Mouse (Mus musculus) gastrocnemius, adult 2 months (tissue): Measurements from ENCODE around the gene Vwce. TPM values are rescaled to one million over a fixed set of nuclear protein-coding genes. Genes with fewer than 3 reads are reported as not detected.
A peak's percentile ranks its signal among the peaks of the same experiment; 100 is the strongest.

ENCODE experiments used
- DNase-seq: peaks from one replicate; pipeline ENCODE4 v3.0.0; 2022
- H3K27ac ChIP-seq: fragments of 200-600 bp; 2 replicates; pipeline ENCODE4 v1.8.1; 2022; ENCODE audit warnings: mild to moderate bottlenecking
- H3K4me3 ChIP-seq: fragments of 200-600 bp; 2 replicates; pipeline ENCODE4 v1.8.1; 2022; ENCODE audit warnings: mild to moderate bottlenecking, moderate library complexity
- CTCF ChIP-seq: fragments of 200-600 bp; IDR thresholded peaks from 2 replicates; pipeline ENCODE4 v1.8.1; 2022; ENCODE audit warnings: antibody characterized with exemption, mild to moderate bottlenecking, moderate library complexity
- intact Hi-C: fragments of 180-260 bp; cut with DNase I; formaldehyde crosslinking; loops from one replicate; pipeline ENCODE4 v1.15.1; 2025
- total RNA-seq, 2 experiments: library from RNA; stranded (reverse); gene quantifications; 2 replicates each; pipeline ENCODE4 v1.2.3; 2021

Gene Vwce
- total RNA-seq, 2 experiments from 2014 or later = not detected

GRCm38 (mm10) chr19:10714682-10715475, 80.9 kb downstream of the Vwce start:
- DNase-seq = peak; percentile 80
- peak overlapping the region; percentile 56 for H3K27ac ChIP-seq
- TF ChIP-seq CTCF = peak; percentile 73
- intact Hi-C loops = loop anchor here (1.0 to 5.0 kb wide), 2 partner anchors 116 to 162 kb away; no protein-coding TSS in a partner anchor
- no peak overlapping the region for H3K4me3 ChIP-seq

DNA sequence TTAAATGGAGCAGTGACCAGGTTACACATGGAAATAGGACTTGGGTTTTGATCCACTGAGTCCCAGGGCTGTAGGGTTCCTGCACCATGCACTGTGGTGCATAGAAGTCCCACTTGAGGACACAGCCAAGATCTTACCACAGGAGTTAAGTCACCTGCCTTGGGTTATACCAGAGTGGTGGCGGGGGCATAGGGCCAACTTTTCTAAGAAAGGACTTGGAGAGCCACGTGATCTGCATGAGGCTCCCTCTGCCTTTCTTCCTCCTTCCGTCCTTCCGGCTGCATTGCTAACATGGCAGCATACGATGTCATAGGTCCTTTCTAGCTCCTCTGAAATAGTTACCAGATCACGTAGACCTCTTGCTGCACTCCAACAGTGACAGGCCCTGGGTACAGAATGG, 81.5 kb downstream of the Vwce start:
- intact Hi-C loops = no loop called here

More for the DNA sequence above, 81.5 kb downstream of the Vwce start:
- no peak for DNase-seq
- no peak overlapping the region for H3K4me3 ChIP-seq
- H3K27ac ChIP-seq = peak overlapping the region; percentile 56
- TF ChIP-seq CTCF = no peak

Other genes with a start within 250 kb of the Vwce start
- 1 to 10 TPM; 3.1 to 4.0 TPM for gene Syt7, start 245.1 kb upstream of the Vwce start, total RNA-seq
- under 1 TPM; 0.33 TPM for gene Lrrc10b, start 176.7 kb upstream of the Vwce start, total RNA-seq
- 1 to 10 TPM in 1 of 2 experiments, under 1 TPM in 1; 0.97 to 1.5 TPM for gene Ppp1r32, start 151.3 kb upstream of the Vwce start, total RNA-seq
- 10 to 100 TPM; 20.3 to 21.7 TPM for gene Cpsf7, start 108.9 kb upstream of the Vwce start, total RNA-seq
- gene Sdhaf2, start 108.1 kb upstream of the Vwce start, total RNA-seq = 10 to 100 TPM; 42.4 to 62.9 TPM
- 1 to 10 TPM; 2.1 to 3.3 TPM for gene Tmem216, start 78.0 kb upstream of the Vwce start, total RNA-seq
- 1 to 10 TPM; 6.3 to 6.4 TPM for gene Cyb561a3, start 57.0 kb upstream of the Vwce start, total RNA-seq
- gene Tmem138, start 56.9 kb upstream of the Vwce start, total RNA-seq = 1 to 10 TPM; 1.5 TPM
- gene Ddb1, start 28.9 kb upstream of the Vwce start, total RNA-seq = 100 to 1,000 TPM; 128 to 132 TPM
- 1 to 10 TPM; 3.0 to 4.5 TPM for gene Tkfc, start 28.6 kb upstream of the Vwce start, total RNA-seq
- not detected for gene Pga5, start 43.9 kb downstream of the Vwce start, total RNA-seq
- 10 to 100 TPM; 20.7 to 26.3 TPM for gene Vps37c, start 54.5 kb downstream of the Vwce start, total RNA-seq
- gene Cd5, start 104.8 kb downstream of the Vwce start, total RNA-seq = not detected
- gene Cd6, start 195.8 kb downstream of the Vwce start, total RNA-seq = not detected
- under 1 TPM; 0.31 to 0.53 TPM for gene Slc15a3, start 205.5 kb downstream of the Vwce start, total RNA-seq
- gene Tmem132a, start 235.7 kb downstream of the Vwce start, total RNA-seq = 1 to 10 TPM; 2.8 to 7.2 TPM
- gene Tmem109, start 247.8 kb downstream of the Vwce start, total RNA-seq = 100 to 1,000 TPM; 227 to 255 TPM